Mouse (Mus musculus): ENCODE measurements at regions not wholly inside any gene's neighbourhood (a gene's known extent, or its start where the extent isn't known, plus 50 kb on each side); places are given as distances from the start of the nearest gene placed in this dataset.

DNA sequence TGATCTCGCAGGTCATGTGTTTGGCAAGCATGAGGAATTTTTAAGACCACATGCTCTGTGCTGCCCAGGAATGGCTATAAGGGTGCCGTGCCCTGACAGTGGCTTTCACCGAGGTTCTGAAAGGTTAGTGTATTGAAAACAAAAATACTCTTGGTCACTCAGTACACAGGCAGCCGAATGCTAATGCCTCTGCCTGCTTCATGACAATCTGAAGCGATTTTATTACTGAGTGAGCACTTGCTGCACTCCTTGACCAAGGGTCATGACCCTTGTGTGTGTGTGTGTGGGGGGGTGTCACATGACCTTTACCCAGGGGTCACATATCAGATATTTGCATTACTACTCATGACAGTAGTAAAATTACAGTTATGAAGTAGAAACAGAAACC, 250.8 kb upstream of the Dnajc19 start:
- no peaks in the 10 kb centered on the region for H3K4me1 ChIP-seq
- H3K4me3 ChIP-seq, result no peak overlapping the region
- 62% methylated on average over 5 of the region's 5 CpGs for WGBS
- H3K9me3 ChIP-seq, result no peaks in the 10 kb centered on the region
- no peak overlapping the region for H3K4me2 ChIP-seq
- no peak for ATAC-seq (ENCODE audit: insufficient number of reproducible peaks, insufficient read depth, low FRiP score, low TSS enrichment, low read depth)
- H3K9ac ChIP-seq, result no peak overlapping the region
- H3K27ac ChIP-seq, result no peak overlapping the region
- no peaks in the 10 kb centered on the region for H3K36me3 ChIP-seq
- peaks cover 13% of the 10 kb centered on the region for H3K27me3 ChIP-seq

GRCm38 (mm10) chr3:34330970-34331888, 250.1 kb upstream of the Dnajc19 start:
- H3K27me3 ChIP-seq, result peaks cover 18% of the 10 kb centered on the region
- no peak overlapping the region for H3K4me2 ChIP-seq
- H3K9ac ChIP-seq, result no peak overlapping the region
- ATAC-seq (ENCODE audit: insufficient number of reproducible peaks, insufficient read depth, low FRiP score, low TSS enrichment, low read depth), result no peak
- H3K36me3 ChIP-seq, result no peaks in the 10 kb centered on the region
- H3K4me1 ChIP-seq, result no peaks in the 10 kb centered on the region
- WGBS, result 56% methylated on average over 22 of the region's 22 CpGs
- no peak overlapping the region for H3K4me3 ChIP-seq
- no peaks in the 10 kb centered on the region for H3K9me3 ChIP-seq
- no peak overlapping the region for H3K27ac ChIP-seq

- H3K9me3 ChIP-seq, result no peaks in the 10 kb centered on the region
- ATAC-seq (ENCODE audit: insufficient number of reproducible peaks, insufficient read depth, low FRiP score, low TSS enrichment, low read depth), result no peak
- no peak overlapping the region for H3K27ac ChIP-seq
- H3K4me1 ChIP-seq, result no peaks in the 10 kb centered on the region
- H3K4me2 ChIP-seq, result no peak overlapping the region
- peaks cover 28% of the 10 kb centered on the region for H3K27me3 ChIP-seq
- H3K4me3 ChIP-seq, result no peak overlapping the region
- no peaks in the 10 kb centered on the region for H3K36me3 ChIP-seq
- 21% methylated on average over 2 of the region's 2 CpGs for WGBS
- H3K9ac ChIP-seq, result no peak overlapping the region
These were observed 247.7 kb upstream of the Dnajc19 start for GRCm38 (mm10) chr3:34328865-34329264.

DNA sequence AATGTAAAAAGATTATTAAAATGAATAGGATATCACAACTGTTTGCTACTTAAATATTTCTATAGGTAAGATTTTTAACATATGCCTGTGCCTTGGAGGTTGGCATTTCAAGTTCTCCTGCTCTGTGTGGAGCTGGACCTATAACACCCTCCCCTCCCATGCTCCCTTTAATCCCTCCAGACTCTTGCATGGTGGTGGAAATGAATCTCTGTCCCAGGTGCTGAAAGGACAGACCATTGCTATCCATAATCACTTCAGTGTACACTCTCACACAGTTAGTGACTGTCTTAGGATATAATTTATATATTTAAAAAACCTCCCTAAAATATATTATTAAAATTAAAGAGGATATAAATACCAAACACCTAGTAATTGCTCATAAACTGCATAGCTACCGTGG, 244.5 kb upstream of the Dnajc19 start:
- no peaks in the 10 kb centered on the region for H3K36me3 ChIP-seq
- H3K4me2 ChIP-seq, result no peak overlapping the region
- H3K4me3 ChIP-seq, result no peak overlapping the region
- peaks cover 18% of the 10 kb centered on the region for H3K4me1 ChIP-seq
- WGBS, result 90% methylated on average over 1 of the region's 1 CpGs
- H3K27me3 ChIP-seq, result peaks cover 33% of the 10 kb centered on the region
- ATAC-seq (ENCODE audit: insufficient number of reproducible peaks, insufficient read depth, low FRiP score, low TSS enrichment, low read depth), result no peak
- no peak overlapping the region for H3K27ac ChIP-seq
- no peak overlapping the region for H3K9ac ChIP-seq
- no peaks in the 10 kb centered on the region for H3K9me3 ChIP-seq

- H3K27me3 ChIP-seq, result peaks cover 32% of the 10 kb centered on the region
- WGBS, result 27% methylated on average over 15 of the region's 15 CpGs
- H3K4me3 ChIP-seq, result no peak overlapping the region
- no peak overlapping the region for H3K27ac ChIP-seq
- peaks cover 18% of the 10 kb centered on the region for H3K4me1 ChIP-seq
- ATAC-seq (ENCODE audit: insufficient number of reproducible peaks, insufficient read depth, low FRiP score, low TSS enrichment, low read depth), result peak; percentile 43; the same call in 1 of the 2 replicates
- H3K9me3 ChIP-seq, result no peaks in the 10 kb centered on the region
- no peaks in the 10 kb centered on the region for H3K36me3 ChIP-seq
- peak overlapping the region; percentile 14 for H3K4me2 ChIP-seq
- no peak overlapping the region for H3K9ac ChIP-seq
These were observed 241.5 kb upstream of the Dnajc19 start for GRCm38 (mm10) chr3:34322527-34323210.

GRCm38 (mm10) chr3:34314798-34315197, 233.7 kb upstream of the Dnajc19 start:
- Histone ChIP-seq H3K27ac (no peak overlapping the region), H3K9ac (no peak overlapping the region), H3K4me1 (no peaks in the 10 kb centered on the region), H3K36me3 (no peaks in the 10 kb centered on the region), H3K27me3 (peaks cover 7% of the 10 kb centered on the region), H3K4me3 (no peak overlapping the region), H3K4me2 (no peak overlapping the region), H3K9me3 (no peaks in the 10 kb centered on the region)
- no peak for ATAC-seq (ENCODE audit: insufficient number of reproducible peaks, insufficient read depth, low FRiP score, low TSS enrichment, low read depth)
- WGBS, result 81% methylated on average over 8 of the region's 8 CpGs

DNA sequence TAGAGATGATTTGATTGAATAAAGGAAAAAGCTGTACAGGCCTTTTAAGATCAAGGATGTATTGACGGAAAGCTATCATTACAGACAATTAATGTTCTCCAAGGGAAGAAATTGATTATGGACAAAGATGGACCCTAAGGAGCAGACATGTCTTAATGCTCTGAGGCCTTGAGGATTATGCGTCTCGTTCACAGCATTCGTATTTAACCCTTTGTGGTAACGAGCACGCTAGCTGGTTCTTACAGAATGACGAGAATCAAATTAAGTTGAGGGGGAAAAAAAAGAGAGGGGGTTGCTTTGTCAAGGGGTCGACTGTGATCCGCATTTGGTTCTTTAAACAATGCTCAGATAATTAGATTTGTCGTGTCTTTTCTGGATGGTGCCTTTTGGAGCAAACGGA, 233.3 kb upstream of the Dnajc19 start:
- Histone ChIP-seq H3K9ac (no peak overlapping the region), H3K4me3 (no peak overlapping the region), H3K36me3 (no peaks in the 10 kb centered on the region), H3K4me2 (no peak overlapping the region), H3K27me3 (peaks cover 7% of the 10 kb centered on the region), H3K27ac (no peak overlapping the region), H3K9me3 (no peaks in the 10 kb centered on the region), H3K4me1 (no peaks in the 10 kb centered on the region)
- ATAC-seq (ENCODE audit: insufficient number of reproducible peaks, insufficient read depth, low FRiP score, low TSS enrichment, low read depth), result no peak
- 65% methylated on average over 11 of the region's 11 CpGs for WGBS

- H3K9me3 ChIP-seq, result no peaks in the 10 kb centered on the region
- no peaks in the 10 kb centered on the region for H3K4me1 ChIP-seq
- no peaks in the 10 kb centered on the region for H3K36me3 ChIP-seq
- H3K4me2 ChIP-seq, result no peak overlapping the region
- H3K27ac ChIP-seq, result no peak overlapping the region
- WGBS, result 87% methylated on average over 6 of the region's 6 CpGs
- no peak overlapping the region for H3K4me3 ChIP-seq
- no peak for ATAC-seq (ENCODE audit: insufficient number of reproducible peaks, insufficient read depth, low FRiP score, low TSS enrichment, low read depth)
- peaks cover 4% of the 10 kb centered on the region; the same call in 1 of the 2 replicates for H3K27me3 ChIP-seq
- no peak overlapping the region for H3K9ac ChIP-seq
These were observed 230.8 kb upstream of the Dnajc19 start for GRCm38 (mm10) chr3:34311944-34312343.

- no peak overlapping the region for H3K9ac ChIP-seq
- no peak for ATAC-seq (ENCODE audit: insufficient number of reproducible peaks, insufficient read depth, low FRiP score, low TSS enrichment, low read depth)
- no peak overlapping the region for H3K4me3 ChIP-seq
- no peaks in the 10 kb centered on the region for H3K27me3 ChIP-seq
- no peak overlapping the region for H3K27ac ChIP-seq
- H3K4me2 ChIP-seq, result no peak overlapping the region
- WGBS, result 70% methylated on average over 2 of the region's 2 CpGs
- no peaks in the 10 kb centered on the region for H3K36me3 ChIP-seq
- H3K4me1 ChIP-seq, result no peaks in the 10 kb centered on the region
- no peaks in the 10 kb centered on the region for H3K9me3 ChIP-seq
These were observed 218.5 kb upstream of the Dnajc19 start for GRCm38 (mm10) chr3:34299637-34300036.

- Histone ChIP-seq H3K9ac (no peak overlapping the region), H3K27ac (no peak overlapping the region), H3K4me3 (no peak overlapping the region), H3K27me3 (no peaks in the 10 kb centered on the region), H3K4me1 (no peaks in the 10 kb centered on the region), H3K36me3 (no peaks in the 10 kb centered on the region), H3K4me2 (no peak overlapping the region), H3K9me3 (no peaks in the 10 kb centered on the region)
- no peak for ATAC-seq (ENCODE audit: insufficient number of reproducible peaks, insufficient read depth, low FRiP score, low TSS enrichment, low read depth)
- WGBS, result 61% methylated on average over 5 of the region's 5 CpGs
These were observed 206.7 kb upstream of the Dnajc19 start for GRCm38 (mm10) chr3:34287836-34288235.

DNA sequence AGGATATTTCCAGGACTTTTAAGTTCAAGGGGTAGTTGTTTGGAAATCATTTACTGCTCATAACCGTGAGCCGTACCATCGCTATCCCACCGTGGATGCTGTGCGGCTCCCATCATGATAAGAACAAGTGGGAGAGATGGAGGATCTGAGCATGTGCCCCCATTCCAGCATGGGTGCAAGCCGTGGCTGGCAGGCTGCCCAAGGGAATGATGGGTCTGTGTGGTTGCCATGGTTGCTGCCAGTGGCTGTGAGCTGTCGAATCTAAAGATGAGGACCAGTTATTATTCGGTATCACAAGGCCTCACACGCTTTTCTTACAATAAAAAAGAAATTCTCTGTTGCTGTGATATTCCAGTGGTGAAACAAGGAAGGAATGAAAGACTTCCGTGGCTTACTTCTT, 189.0 kb upstream of the Dnajc19 start:
- Histone ChIP-seq H3K9ac (no peak overlapping the region), H3K27ac (no peak overlapping the region), H3K36me3 (no peaks in the 10 kb centered on the region), H3K4me2 (no peak overlapping the region), H3K4me3 (no peak overlapping the region), H3K4me1 (no peaks in the 10 kb centered on the region), H3K9me3 (no peaks in the 10 kb centered on the region), H3K27me3 (no peaks in the 10 kb centered on the region)
- WGBS, result 88% methylated on average over 10 of the region's 10 CpGs
- ATAC-seq (ENCODE audit: insufficient number of reproducible peaks, insufficient read depth, low FRiP score, low TSS enrichment, low read depth), result no peak

GRCm38 (mm10) chr3:34266462-34266861, 185.3 kb upstream of the Dnajc19 start:
- no peak overlapping the region for H3K4me3 ChIP-seq
- WGBS, result 77% methylated on average over 12 of the region's 12 CpGs
- ATAC-seq (ENCODE audit: insufficient number of reproducible peaks, insufficient read depth, low FRiP score, low TSS enrichment, low read depth), result no peak

More at GRCm38 (mm10) chr3:34266462-34266861, 185.3 kb upstream of the Dnajc19 start:
- Histone ChIP-seq H3K9ac (no peak overlapping the region), H3K4me1 (no peaks in the 10 kb centered on the region), H3K4me2 (no peak overlapping the region), H3K9me3 (no peaks in the 10 kb centered on the region), H3K27ac (no peak overlapping the region), H3K27me3 (no peaks in the 10 kb centered on the region), H3K36me3 (no peaks in the 10 kb centered on the region)

All from embryonic facial prominence, embryonic 13.5 days (tissue).